7 mouse cellular contexts compared by ENCODE assay signal in the genomic region with DNA sequence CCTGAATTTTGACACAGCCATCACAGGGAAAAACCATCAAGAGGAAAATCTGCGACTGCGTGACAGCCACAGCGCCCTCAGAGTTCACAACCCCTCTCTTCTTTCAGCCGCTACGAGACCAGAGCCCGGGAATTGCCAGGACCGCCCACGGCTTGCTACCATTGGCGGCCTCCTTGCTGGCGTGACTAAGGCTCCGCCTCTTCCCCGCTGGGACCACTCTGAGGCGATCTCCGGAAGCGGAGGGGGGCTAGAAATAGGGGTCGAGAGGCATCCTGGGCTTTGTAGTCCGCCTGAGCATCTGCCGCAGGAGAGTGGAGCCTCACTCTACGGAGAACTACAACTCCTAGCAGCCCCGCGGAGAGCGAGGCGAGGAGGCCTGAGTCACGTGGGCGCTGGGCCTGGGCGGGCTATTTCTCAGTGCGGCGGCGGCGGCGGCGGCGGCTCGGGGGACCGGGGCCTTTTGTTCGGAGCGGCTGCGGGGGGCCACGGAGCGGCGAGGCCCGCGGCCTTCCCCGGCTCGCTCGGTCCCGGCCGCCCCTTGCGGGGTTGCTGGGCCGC. TPM values are rescaled to one million over a fixed set of nuclear protein-coding genes. Genes with fewer than 3 reads are reported as not detected.
DNase-seq lines count a peak whose midpoint lies in the region; ATAC-seq lines count a peak whose summit lies in the region.

Gene Pank3, plus strand, starts transcription at position 297 of the 558 bp plus-strand sequence.

- peak within 1 kb of the TSS; percentile 98 for H3K27ac ChIP-seq in intestine, embryonic 16.5 days (ENCODE audit: low read length)
- peak within 1 kb of the TSS; percentile 87 for H3K27ac ChIP-seq in midbrain, embryonic 11.5 days (ENCODE audit: low read depth, low read length)

- H3K4me3 ChIP-seq in intestine, embryonic 16.5 days (ENCODE audit: low read length) = peak within 1 kb of the TSS; percentile 92
- peak within 1 kb of the TSS; percentile 96 for H3K4me3 ChIP-seq in midbrain, embryonic 11.5 days (ENCODE audit: low read depth, low read length)

- peak; percentile 99 for ATAC-seq in intestine, embryonic 16.5 days
- ATAC-seq in midbrain, embryonic 11.5 days (ENCODE audit: low FRiP score) = peak; percentile 99

- H3K9me3 ChIP-seq in intestine, embryonic 16.5 days (ENCODE audit: control insufficient read depth, low read length) = no peaks in the 10 kb centered on the region
- no peaks in the 10 kb centered on the region for H3K9me3 ChIP-seq in midbrain, embryonic 11.5 days (ENCODE audit: control insufficient read depth, low read length)

- peak within 1 kb of the TSS; percentile 67 for H3K4me2 ChIP-seq in intestine, embryonic 16.5 days (ENCODE audit: low read depth, low read length)
- H3K4me2 ChIP-seq in midbrain, embryonic 11.5 days = peak within 1 kb of the TSS; percentile 85

- under 1% methylated on average over 48 of the region's 50 CpGs for WGBS in intestine, embryonic 16.5 days
- under 1% methylated on average over 49 of the region's 50 CpGs for WGBS in midbrain, embryonic 11.5 days

- no peaks in the 10 kb centered on the region for H3K36me3 ChIP-seq in intestine, embryonic 16.5 days (ENCODE audit: control insufficient read depth, insufficient read depth, low read length)
- peaks cover 2% of the 10 kb centered on the region; the same call in 1 of the 2 replicates for H3K36me3 ChIP-seq in midbrain, embryonic 11.5 days (ENCODE audit: control insufficient read depth, insufficient read depth, low read length)

- no peaks in the 10 kb centered on the region for H3K27me3 ChIP-seq in intestine, embryonic 16.5 days (replicated peaks; ENCODE audit: control insufficient read depth, insufficient read depth, low read length)
- H3K27me3 ChIP-seq in midbrain, embryonic 11.5 days (ENCODE audit: control insufficient read depth, insufficient read depth, low read length) = no peaks in the 10 kb centered on the region

- H3K4me1 ChIP-seq in intestine, embryonic 16.5 days (ENCODE audit: control insufficient read depth, insufficient read depth, low read length) = peaks cover 15% of the 10 kb centered on the region
- peaks cover 9% of the 10 kb centered on the region for H3K4me1 ChIP-seq in midbrain, embryonic 11.5 days (ENCODE audit: control insufficient read depth, insufficient read depth, low read length)

- peak within 1 kb of the TSS; percentile 98 for H3K9ac ChIP-seq in intestine, embryonic 16.5 days (ENCODE audit: low read depth, low read length)
- peak within 1 kb of the TSS; percentile 99 for H3K9ac ChIP-seq in midbrain, embryonic 11.5 days (ENCODE audit: low read length)

- peak; percentile 99 for DNase-seq in adrenal gland, adult 8-10 months
- peak; percentile 97 for DNase-seq in embryo, embryonic 9.5 days (ENCODE audit: extremely low spot score)
- peak; percentile 88 to 95 for DNase-seq in gastrocnemius, postnatal 4 days (ENCODE audit: low spot score in 2 of 2)
- DNase-seq in left cerebral cortex, postnatal 36 days (ENCODE audit: low spot score in 2 of 2) = peak; percentile 97
- peak; percentile 98 for DNase-seq in midbrain, embryonic 11.5 days (ENCODE audit: low spot score, missing footprints)
- peak; percentile 98 for DNase-seq in skeletal muscle tissue, adult 2 months (ENCODE audit: low read depth, low spot score)

- intact Hi-C loops in left cerebral cortex, postnatal 36 days (cut with DNase I) = no loop called here

RNA-seq across cellular contexts. Expression of gene Pank3, which starts in this region (rescaled TPM):
- 10 to 100 TPM; 59.5 to 82.6 (median 67.7) TPM for total RNA-seq in adrenal gland, adult 8-10 months (2022)
- total RNA-seq in gastrocnemius, postnatal 4 days (2021) = 10 to 100 TPM; 32.4 to 35.4 TPM
- 27.1 and 34.9 TPM in 2 replicates for polyA plus RNA-seq in intestine, embryonic 16.5 days (2015; fragmentation: Nextera tagmentation; extraction: Ambion mirVana)
- total RNA-seq in left cerebral cortex, postnatal 36 days (2021) = 10 to 100 TPM; 36.1 to 37.2 TPM
- polyA plus RNA-seq in midbrain, embryonic 11.5 days (2014; fragmentation: Nextera tagmentation; extraction: Ambion mirVana) = 25.3 and 28.1 TPM in 2 replicates

Comparison
In these comparisons a context has a peak if more than half of its experiments do, and no peak if none do; other contexts are left out.
1. Peak in every context shown above with its lines: DNase-seq, ATAC-seq, H3K4me3 ChIP-seq and H3K27ac ChIP-seq.